Mouse (Mus musculus): Measurements from ENCODE around the gene Reep1.
"Not testable (repeated sequence)": the region's sequence is repeated elsewhere in the genome, so short reads cannot be mapped to it uniquely, and the experiment has no call there.

Reep1 gene

DNA sequence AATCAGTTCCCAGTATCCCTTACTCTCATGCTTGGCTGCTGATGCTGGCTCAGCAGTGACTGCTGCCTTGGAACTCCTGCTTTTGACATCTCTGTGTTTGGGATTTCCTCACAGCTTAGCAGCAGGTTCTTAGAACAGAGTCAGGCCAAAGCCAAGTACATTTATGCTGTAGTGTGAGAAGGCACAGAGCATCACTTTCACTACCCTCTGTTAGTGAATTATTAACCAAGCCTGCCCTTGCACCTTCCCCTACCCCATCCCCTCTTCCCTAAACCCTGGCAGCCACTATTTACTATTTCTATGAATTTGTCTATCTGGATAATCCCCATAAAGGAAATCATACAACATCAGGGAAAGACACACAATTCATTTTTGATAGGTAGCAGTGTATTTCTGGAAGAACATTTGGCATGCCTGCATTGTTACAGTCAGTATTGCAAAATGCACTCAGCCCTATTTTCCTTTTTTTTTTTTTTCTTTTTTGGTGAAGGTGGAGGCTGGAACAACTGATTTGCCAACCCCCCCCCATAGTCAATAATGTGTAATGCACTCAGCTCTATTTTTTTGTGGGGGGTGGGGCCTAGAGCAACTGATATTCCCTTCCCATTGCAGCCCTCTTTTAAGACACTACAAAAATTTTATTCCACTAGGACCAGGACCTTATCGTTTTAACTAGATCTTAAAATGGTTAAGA is 133.4 kb downstream of the Reep1 start:
- DNase-seq (ENCODE audit: low spot score in 2 of 2) = no peak

DNA sequence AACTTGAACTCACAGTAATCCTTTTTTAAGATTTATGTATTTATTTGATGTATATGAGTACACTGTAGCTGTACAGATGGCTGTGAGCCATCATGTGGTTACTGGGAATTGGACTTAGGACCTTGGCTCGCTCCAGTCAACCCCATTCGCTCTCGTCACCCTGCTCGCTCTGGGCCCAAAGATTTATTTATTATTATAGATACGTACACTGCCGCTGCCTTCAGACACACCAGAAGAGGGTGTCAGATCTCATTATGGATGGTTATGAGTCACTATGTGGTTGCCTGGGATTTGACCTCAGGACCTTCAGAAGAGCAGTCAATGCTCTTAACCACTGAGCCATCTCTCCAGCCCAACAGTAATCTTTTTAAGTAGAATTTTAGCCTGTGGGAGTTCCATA is 139.5 kb downstream of the Reep1 start:
- not testable (repeated sequence) for DNase-seq (ENCODE audit: low spot score in 2 of 2)
